Mouse (Mus musculus): ENCODE measurements around the gene Smarcd1. TPM values are rescaled to one million over a fixed set of nuclear protein-coding genes. Genes with fewer than 3 reads are reported as not detected.
A peak's percentile ranks its signal among the peaks of the same experiment; 100 is the strongest.

Smarcd1 gene
- polyA plus RNA-seq (2015; fragmentation: Nextera tagmentation; extraction: Ambion mirVana) = 117 and 134 TPM in 2 replicates

DNA sequence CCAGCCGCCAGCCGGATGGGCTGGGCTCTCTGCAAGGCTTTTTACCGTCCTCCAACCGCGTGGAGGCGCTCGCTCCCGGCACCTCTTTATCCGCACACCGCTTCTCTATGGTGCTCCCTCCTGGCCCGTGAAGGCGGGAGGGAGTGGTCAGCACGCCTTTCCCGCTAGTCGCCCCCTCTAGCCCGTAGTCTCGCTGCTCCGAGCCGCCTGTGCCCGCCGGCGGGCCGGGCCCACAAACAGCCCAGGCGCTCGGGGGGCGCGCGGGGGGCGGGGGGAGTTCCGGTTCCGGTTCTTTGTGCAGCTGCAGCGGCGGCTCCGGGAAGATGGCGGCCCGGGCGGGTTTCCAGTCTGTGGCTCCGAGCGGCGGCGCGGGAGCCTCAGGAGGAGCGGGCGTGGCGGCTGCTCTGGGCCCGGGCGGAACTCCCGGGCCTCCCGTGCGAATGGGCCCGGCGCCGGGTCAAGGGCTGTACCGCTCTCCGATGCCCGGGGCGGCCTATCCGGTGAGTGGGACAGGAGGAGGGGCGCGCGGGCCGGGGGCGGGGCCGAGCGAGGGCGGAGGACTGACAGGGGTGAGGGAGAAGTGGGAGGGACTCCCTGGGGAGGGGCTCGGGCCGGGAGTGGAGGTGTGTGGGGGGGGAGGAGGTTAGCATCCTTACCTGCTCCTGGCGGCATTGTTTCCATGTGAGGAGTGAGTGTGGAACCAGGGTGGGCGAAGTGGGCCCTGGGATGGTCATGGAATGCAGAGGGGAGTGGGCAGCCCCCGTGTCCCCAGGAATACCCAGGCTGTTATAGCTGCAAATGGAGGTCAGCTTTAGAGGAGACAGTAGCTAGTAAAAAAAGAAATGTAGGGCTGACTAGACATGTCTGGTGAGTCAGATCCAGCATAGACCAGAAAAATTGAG lies at the start of gene Smarcd1:
Smarcd1 (plus strand) TSS at position 131 of the 902 bp plus-strand sequence.
- 2% methylated on average over 71 of the region's 71 CpGs for WGBS
- Histone ChIP-seq H3K4me1 (replicated peaks) (peaks cover 40% of the 10 kb centered on the region), H3K4me2 (peak within 1 kb of the TSS; percentile 99), H3K9me3 (no peaks in the 10 kb centered on the region), H3K27me3 (no peaks in the 10 kb centered on the region), H3K4me3 (peak within 1 kb of the TSS; percentile 78), H3K27ac (replicated peaks) (peak within 1 kb of the TSS; percentile 99), H3K36me3 (peaks cover 66% of the 10 kb centered on the region), H3K9ac (peak within 1 kb of the TSS; percentile 97)
- ATAC-seq (ENCODE audit: low read depth) = peak; percentile 94

DNA sequence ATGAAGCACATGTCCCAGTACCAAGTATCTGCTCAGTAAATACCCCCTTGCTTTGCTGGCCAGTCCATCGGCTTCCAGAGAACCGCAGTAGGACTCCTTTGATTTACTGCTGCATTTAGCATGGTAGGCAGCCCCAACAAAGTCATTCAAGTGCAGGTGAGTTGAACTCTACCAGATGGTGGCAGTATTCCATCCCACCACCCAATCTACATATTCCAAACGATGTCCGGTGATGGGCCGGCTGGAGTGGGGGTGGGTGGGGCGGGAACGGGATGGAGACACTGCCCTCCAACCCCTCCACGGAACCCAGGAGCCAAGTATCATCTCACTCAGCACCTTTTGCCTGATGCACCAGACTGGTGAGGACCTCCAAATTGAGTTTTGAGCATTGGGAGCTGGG lies 48.6 kb upstream of the Smarcd1 start:
- peak overlapping the region; percentile 25 for H3K4me3 ChIP-seq
- H3K9ac ChIP-seq = peak overlapping the region; percentile 65
- peak overlapping the region; percentile 76 for H3K27ac ChIP-seq (replicated peaks)
- H3K27me3 ChIP-seq = peaks cover 11% of the 10 kb centered on the region; the same call in 1 of the 2 replicates
- peak overlapping the region; percentile 89 for H3K4me2 ChIP-seq
- no peaks in the 10 kb centered on the region for H3K36me3 ChIP-seq
- ATAC-seq (ENCODE audit: low read depth) = no peak
- 2% methylated on average over 8 of the region's 8 CpGs for WGBS
- H3K9me3 ChIP-seq = no peaks in the 10 kb centered on the region
- peaks cover 69% of the 10 kb centered on the region for H3K4me1 ChIP-seq (replicated peaks)

DNA sequence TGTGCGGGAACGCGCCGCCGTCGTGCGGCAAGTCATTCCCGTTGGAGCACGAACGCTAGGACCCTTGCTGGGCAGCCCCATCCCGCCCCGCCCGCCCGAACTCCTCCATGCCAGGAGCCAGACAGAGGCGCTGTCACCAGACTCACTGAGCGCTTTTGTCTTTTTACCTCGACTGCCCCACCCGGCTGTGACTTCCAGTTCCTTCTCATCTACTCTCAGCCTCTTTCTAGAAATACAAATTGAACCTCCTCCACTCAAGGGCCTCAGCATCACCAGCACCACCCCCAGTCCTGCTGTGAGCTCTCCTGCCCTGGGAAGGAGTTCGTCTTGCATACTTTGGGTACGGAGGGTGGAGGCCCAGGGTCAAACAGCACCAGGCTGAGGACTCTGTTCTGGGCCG lies 48.1 kb upstream of the Smarcd1 start:
- peaks cover 11% of the 10 kb centered on the region; the same call in 1 of the 2 replicates for H3K27me3 ChIP-seq
- H3K27ac ChIP-seq (replicated peaks) = peak overlapping the region; percentile 76
- H3K9me3 ChIP-seq = no peaks in the 10 kb centered on the region
- H3K4me2 ChIP-seq = peak overlapping the region; percentile 89
- no peaks in the 10 kb centered on the region for H3K36me3 ChIP-seq
- no peak for ATAC-seq (ENCODE audit: low read depth)
- H3K9ac ChIP-seq = peak overlapping the region; percentile 65
- 5% methylated on average over 21 of the region's 21 CpGs for WGBS
- H3K4me1 ChIP-seq (replicated peaks) = peaks cover 64% of the 10 kb centered on the region
- peak overlapping the region; percentile 25 for H3K4me3 ChIP-seq

DNA sequence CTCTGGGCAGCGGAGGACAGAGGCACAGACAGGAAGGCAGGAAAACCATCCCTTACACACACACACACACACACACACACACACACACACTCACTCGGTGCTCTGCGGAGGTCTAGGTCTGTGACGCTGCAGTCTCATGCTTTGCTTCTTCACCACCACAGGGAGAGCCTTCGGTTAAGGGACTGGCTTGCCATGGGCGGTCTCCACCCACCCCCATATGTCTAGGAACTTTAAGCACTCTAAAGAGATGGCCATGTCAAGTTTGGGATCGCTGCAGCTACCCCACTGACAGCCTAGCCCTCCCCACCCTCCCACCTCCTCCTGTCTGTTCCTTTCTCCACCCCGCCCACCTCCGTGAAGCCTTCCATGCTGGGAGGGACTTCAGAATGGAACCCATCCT lies 46.0 kb upstream of the Smarcd1 start:
- 0 out of 2 replicates have a peak, but pooled peaks have one; percentile 23 for ATAC-seq (ENCODE audit: low read depth)

DNA sequence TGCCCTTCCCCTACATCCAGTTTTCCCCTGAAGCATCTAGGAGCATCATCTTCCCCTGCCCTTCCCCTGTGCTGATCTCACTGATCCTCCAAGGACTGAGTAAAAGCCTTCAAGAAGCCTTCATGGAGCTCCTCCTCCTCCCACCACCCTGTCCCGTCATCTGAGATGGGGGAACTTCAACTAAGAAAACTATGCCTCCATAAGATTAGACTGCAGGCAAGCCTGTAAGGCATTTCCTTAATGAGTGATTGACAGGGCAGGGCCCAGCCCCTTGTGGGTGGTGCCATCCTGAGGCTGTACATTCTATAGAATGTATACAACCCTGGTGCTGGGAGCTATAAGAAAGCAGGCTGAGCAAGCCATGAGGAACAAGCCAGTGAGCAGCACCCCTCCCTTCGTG lies 43.5 kb upstream of the Smarcd1 start:
- H3K9ac ChIP-seq = no peak overlapping the region
- H3K27me3 ChIP-seq = peaks cover 11% of the 10 kb centered on the region; the same call in 1 of the 2 replicates
- H3K4me3 ChIP-seq = no peak overlapping the region
- H3K9me3 ChIP-seq = no peaks in the 10 kb centered on the region
- no peaks in the 10 kb centered on the region for H3K36me3 ChIP-seq
- H3K27ac ChIP-seq (replicated peaks) = no peak overlapping the region
- H3K4me1 ChIP-seq (replicated peaks) = peaks cover 35% of the 10 kb centered on the region
- no peak overlapping the region for H3K4me2 ChIP-seq
- 63% methylated on average over 2 of the region's 2 CpGs for WGBS
- ATAC-seq (ENCODE audit: low read depth) = no peak

More for the DNA sequence above, 46.0 kb upstream of the Smarcd1 start:
- H3K36me3 ChIP-seq = no peaks in the 10 kb centered on the region
- H3K27me3 ChIP-seq = peaks cover 11% of the 10 kb centered on the region; the same call in 1 of the 2 replicates
- 32% methylated on average over 9 of the region's 9 CpGs for WGBS
- H3K27ac ChIP-seq (replicated peaks) = peak overlapping the region; percentile 85
- H3K9ac ChIP-seq = peak overlapping the region; percentile 54
- peaks cover 43% of the 10 kb centered on the region for H3K4me1 ChIP-seq (replicated peaks)
- peak overlapping the region; percentile 8; the same call in 1 of the 2 replicates for H3K4me3 ChIP-seq
- H3K9me3 ChIP-seq = no peaks in the 10 kb centered on the region
- peak overlapping the region; percentile 89 for H3K4me2 ChIP-seq

DNA sequence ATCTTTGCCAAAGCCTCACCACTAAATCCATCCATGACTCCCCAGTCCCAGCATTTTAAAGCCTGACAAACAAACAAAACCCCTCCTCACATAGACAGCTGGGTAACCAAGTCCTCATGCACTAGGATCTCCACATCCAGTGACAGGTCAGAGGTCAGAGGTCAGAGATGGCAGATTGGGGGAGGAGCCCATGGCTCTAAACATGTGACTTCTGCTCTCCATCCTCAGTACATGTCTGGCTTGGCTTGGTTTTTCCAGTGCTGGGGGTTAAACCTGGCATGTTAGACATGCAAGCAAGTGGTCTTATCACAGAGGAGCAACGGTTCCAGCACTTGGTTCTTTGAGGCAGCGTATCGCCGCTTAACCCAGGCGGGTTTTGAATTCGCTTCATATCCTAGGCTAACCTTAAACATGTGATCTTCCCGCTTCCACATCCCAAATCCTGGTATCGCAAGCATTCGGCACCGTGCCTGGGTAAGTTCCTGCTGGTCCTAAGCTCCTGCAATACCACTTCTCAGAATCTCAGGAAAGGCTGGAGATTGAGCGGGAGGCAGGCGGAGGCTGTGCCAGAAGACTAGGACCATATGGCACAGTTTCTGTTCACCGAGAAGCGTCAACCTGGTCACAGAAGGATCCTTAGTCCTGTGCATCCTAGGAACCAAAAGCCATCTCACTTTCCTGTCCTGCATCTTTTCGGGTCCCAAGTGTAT lies 40.7 kb upstream of the Smarcd1 start:
- no peak for ATAC-seq (ENCODE audit: low read depth)
- H3K27ac ChIP-seq (replicated peaks) = no peak overlapping the region
- 92% methylated on average over 15 of the region's 15 CpGs for WGBS

DNA sequence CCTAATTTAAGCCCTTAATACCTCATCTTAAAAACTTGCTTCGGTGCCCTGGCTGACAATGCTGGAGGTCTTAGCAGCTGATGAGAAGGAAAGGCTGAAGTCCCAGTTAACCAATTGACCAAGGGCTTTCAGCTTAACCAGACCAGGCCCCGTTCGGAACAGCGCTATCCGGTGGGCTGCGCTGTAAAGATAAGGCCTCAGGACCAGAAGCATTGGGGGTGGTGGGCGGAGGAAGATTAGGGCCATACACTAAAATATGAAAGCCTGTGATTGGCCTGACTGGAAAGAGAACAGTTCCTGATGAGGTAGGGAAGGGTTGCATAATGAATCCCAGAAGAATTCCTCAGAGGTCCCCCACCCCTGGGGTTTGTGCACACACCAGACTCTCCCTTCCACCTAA lies 39.6 kb upstream of the Smarcd1 start:
- ATAC-seq (ENCODE audit: low read depth) = no peak
- H3K4me1 ChIP-seq (replicated peaks) = peaks cover 42% of the 10 kb centered on the region
- peak overlapping the region; percentile 6 for H3K27ac ChIP-seq (replicated peaks)
- H3K27me3 ChIP-seq = 0 out of 2 replicates have a peak, but pooled peaks cover 7% of the 10 kb centered on the region
- 54% methylated on average over 7 of the region's 7 CpGs for WGBS
- H3K36me3 ChIP-seq = no peaks in the 10 kb centered on the region
- H3K9me3 ChIP-seq = no peaks in the 10 kb centered on the region
- no peak overlapping the region for H3K9ac ChIP-seq
- H3K4me2 ChIP-seq = no peak overlapping the region
- H3K4me3 ChIP-seq = no peak overlapping the region

More for the DNA sequence above, 40.7 kb upstream of the Smarcd1 start:
- H3K4me1 ChIP-seq (replicated peaks) = peaks cover 40% of the 10 kb centered on the region
- H3K36me3 ChIP-seq = no peaks in the 10 kb centered on the region
- no peak overlapping the region for H3K9ac ChIP-seq
- H3K4me3 ChIP-seq = no peak overlapping the region
- H3K9me3 ChIP-seq = no peaks in the 10 kb centered on the region
- H3K27me3 ChIP-seq = 0 out of 2 replicates have a peak, but pooled peaks cover 7% of the 10 kb centered on the region
- H3K4me2 ChIP-seq = no peak overlapping the region

DNA sequence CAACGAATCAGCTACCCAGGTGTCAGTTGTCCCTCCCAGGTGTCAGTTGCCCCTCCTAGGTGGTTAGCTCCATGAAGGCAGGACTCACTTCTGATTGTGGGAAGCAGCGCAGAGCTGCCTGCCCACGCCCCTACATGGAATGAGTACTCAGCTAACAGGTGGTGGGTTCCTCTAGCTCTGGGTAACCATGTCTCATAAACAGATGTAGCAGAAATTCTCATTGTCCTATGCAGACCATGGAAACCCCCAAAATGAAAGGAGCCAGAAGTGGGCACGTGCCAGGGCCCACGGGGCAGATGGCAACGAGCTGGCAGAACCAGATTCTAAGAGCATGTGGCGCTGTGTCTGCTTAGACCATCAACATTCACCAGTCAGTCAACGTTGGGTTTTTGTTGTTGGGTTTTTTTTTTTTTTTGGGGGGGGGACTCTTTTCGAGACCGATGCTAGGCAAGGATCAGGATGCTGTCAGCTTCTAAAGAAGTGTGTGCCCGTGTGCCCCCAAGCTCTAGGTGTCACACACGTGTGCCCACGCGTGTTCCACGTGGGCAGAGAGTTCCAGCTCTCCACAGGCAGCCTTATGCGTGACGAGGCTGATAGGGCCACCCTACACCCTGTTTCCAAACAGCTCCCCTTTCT lies 37.8 kb upstream of the Smarcd1 start:
- peak overlapping the region; percentile 69 for H3K4me2 ChIP-seq
- peak overlapping the region; percentile 94 for H3K27ac ChIP-seq (replicated peaks)
- H3K27me3 ChIP-seq = 0 out of 2 replicates have a peak, but pooled peaks cover 7% of the 10 kb centered on the region
- peak overlapping the region; percentile 41 for H3K4me3 ChIP-seq
- H3K36me3 ChIP-seq = no peaks in the 10 kb centered on the region
- 2% methylated on average over 17 of the region's 17 CpGs for WGBS
- no peaks in the 10 kb centered on the region for H3K9me3 ChIP-seq
- ATAC-seq (ENCODE audit: low read depth) = no peak
- peaks cover 47% of the 10 kb centered on the region for H3K4me1 ChIP-seq (replicated peaks)
- H3K9ac ChIP-seq = peak overlapping the region; percentile 77

DNA sequence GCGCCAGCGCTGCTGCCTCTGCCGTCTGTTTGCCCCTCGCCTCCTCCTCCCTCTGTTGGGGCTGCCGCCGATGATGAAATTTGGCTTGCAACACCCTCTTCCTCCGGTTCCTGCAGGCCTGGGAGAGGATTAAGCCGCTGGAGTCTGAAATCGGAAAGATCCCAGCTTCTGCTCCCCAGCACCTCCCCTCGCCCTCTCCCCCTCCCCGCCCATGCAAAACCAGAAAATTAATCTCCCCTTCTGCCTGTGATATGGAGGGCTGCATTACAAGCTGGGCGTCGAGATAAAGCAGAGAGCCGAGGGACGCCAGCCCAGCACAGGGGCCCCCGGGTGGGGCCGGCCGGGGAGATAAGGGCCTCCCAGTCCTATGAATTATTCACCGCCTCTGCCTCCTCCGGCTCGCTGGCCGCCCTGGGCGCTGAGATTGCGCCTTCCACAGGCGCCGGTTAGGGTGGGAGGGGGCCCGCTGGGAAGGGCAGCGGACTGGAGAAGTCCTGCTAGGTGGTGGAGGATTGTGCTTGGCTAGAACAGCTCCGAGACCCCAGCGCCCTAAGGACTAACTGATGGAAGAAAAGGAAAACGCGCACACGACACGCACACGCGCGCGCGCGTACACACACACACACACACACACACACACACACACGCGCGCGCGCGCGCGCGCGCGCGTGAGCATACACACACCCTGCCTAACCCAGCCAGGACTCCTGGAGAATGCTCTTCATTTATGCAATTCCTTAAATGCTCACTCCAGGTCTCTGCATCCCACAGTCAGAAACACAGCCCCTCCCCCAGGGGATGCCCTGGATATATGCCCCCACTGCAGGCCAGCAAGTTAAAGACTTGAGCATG lies 37.1 kb upstream of the Smarcd1 start:
- Histone ChIP-seq H3K27me3 (0 out of 2 replicates have a peak, but pooled peaks cover 9% of the 10 kb centered on the region), H3K9me3 (no peaks in the 10 kb centered on the region), H3K9ac (peak overlapping the region; percentile 77), H3K4me3 (peak overlapping the region; percentile 41), H3K4me1 (replicated peaks) (peaks cover 55% of the 10 kb centered on the region), H3K36me3 (no peaks in the 10 kb centered on the region), H3K4me2 (peak overlapping the region; percentile 69), H3K27ac (replicated peaks) (peak overlapping the region; percentile 94)
- ATAC-seq (ENCODE audit: low read depth) = peak; percentile 37
- WGBS = under 1% methylated on average over 52 of the region's 52 CpGs

DNA sequence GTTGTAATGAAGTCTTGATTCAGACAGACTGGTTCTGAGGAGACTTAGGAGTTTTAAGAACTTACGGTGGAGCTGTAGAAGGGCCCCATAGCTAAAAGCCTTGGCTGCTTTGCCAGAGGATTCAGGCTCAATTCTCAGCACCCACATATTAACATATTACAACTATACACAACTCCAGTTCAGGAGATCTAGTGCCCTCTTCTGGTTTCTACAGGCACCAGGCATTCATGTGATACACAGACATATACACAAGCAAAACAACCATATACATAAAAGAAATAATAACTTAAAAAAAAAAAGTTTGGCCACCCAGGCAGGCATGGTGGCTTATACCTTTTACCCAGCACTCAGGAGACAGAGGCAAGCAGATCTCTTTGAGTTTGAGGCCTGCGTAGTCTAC lies 34.4 kb upstream of the Smarcd1 start:
- no peak overlapping the region for H3K4me3 ChIP-seq
- WGBS = 100% methylated on average over 2 of the region's 2 CpGs
- no peaks in the 10 kb centered on the region for H3K9me3 ChIP-seq
- H3K27me3 ChIP-seq = peaks cover 12% of the 10 kb centered on the region; the same call in 1 of the 2 replicates
- no peak overlapping the region for H3K4me2 ChIP-seq
- no peak for ATAC-seq (ENCODE audit: low read depth)
- H3K9ac ChIP-seq = no peak overlapping the region
- H3K27ac ChIP-seq (replicated peaks) = peak overlapping the region; percentile 94; the same call in 1 of the 2 replicates
- H3K36me3 ChIP-seq = 0 out of 2 replicates have a peak, but pooled peaks cover 1% of the 10 kb centered on the region
- peaks cover 75% of the 10 kb centered on the region for H3K4me1 ChIP-seq (replicated peaks)

DNA sequence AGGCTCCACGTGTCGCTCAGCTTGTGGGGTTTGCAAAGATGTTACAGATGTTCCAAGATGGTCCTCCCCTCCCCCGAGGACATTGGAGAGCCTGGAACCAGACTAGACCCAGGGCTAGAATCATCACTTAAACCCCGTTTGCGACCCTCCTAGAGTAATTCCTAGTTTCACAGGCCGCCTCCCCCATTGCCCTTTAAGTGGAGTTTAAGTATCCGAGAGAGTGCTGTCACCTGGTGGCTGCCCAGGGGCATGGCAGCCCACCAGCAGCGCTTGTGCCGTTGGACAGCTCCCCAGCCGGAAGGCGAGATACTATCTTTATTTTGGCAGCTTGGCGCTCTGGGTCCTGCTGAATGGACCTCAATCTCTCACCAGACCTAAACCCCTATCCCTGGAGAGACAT lies 33.0 kb upstream of the Smarcd1 start:
- H3K27me3 ChIP-seq = peaks cover 15% of the 10 kb centered on the region; the same call in 1 of the 2 replicates
- peak overlapping the region; percentile 77 for H3K4me2 ChIP-seq
- no peaks in the 10 kb centered on the region for H3K9me3 ChIP-seq
- WGBS = 2% methylated on average over 12 of the region's 12 CpGs
- H3K9ac ChIP-seq = peak overlapping the region; percentile 61; the same call in 1 of the 2 replicates
- H3K27ac ChIP-seq (replicated peaks) = peak overlapping the region; percentile 97
- H3K4me1 ChIP-seq (replicated peaks) = peaks cover 79% of the 10 kb centered on the region
- ATAC-seq (ENCODE audit: low read depth) = no peak
- H3K4me3 ChIP-seq = peak overlapping the region; percentile 78
- peaks cover 12% of the 10 kb centered on the region; the same call in 1 of the 2 replicates for H3K36me3 ChIP-seq

Data from neural tube, embryonic 13.5 days (tissue).